8 mouse cellular contexts compared by ENCODE assay signal in genomic region chr2:12923804-12924591, GRCm38 (mm10). TPM values are rescaled to one million over a fixed set of nuclear protein-coding genes. Genes with fewer than 3 reads are reported as not detected.
DNase-seq lines count a peak whose midpoint lies in the region; ATAC-seq lines count a peak whose summit lies in the region.

Pter (plus strand) TSS chr2:12924041.

- H3K36me3 ChIP-seq in intestine, embryonic 15.5 days, result no peaks in the 10 kb centered on the region
- H3K36me3 ChIP-seq in midbrain, embryonic 10.5 days, result no peaks in the 10 kb centered on the region

- no peaks in the 10 kb centered on the region for H3K9me3 ChIP-seq in intestine, embryonic 15.5 days
- H3K9me3 ChIP-seq in midbrain, embryonic 10.5 days (replicated peaks), result no peaks in the 10 kb centered on the region

- peak within 1 kb of the TSS; percentile 84 for H3K27ac ChIP-seq in intestine, embryonic 15.5 days
- H3K27ac ChIP-seq in midbrain, embryonic 10.5 days (replicated peaks), result peak within 1 kb of the TSS; percentile 85

- peak within 1 kb of the TSS; percentile 52 for H3K4me3 ChIP-seq in intestine, embryonic 15.5 days (replicated peaks)
- H3K4me3 ChIP-seq in midbrain, embryonic 10.5 days, result peak within 1 kb of the TSS; percentile 60

- peak within 1 kb of the TSS; percentile 57 for H3K9ac ChIP-seq in intestine, embryonic 15.5 days

- under 1% methylated on average over 24 of the region's 24 CpGs for WGBS in intestine, embryonic 15.5 days
- 1% methylated on average over 24 of the region's 24 CpGs for WGBS in midbrain, embryonic 10.5 days

- H3K4me1 ChIP-seq in intestine, embryonic 15.5 days (replicated peaks), result 0 out of 2 replicates have a peak, but pooled peaks cover 3% of the 10 kb centered on the region
- H3K4me1 ChIP-seq in midbrain, embryonic 10.5 days, result peaks cover 16% of the 10 kb centered on the region

- H3K27me3 ChIP-seq in intestine, embryonic 15.5 days (replicated peaks), result no peaks in the 10 kb centered on the region
- H3K27me3 ChIP-seq in midbrain, embryonic 10.5 days (ENCODE audit: low read depth, poor library complexity, severe bottlenecking), result no peaks in the 10 kb centered on the region

- peak; percentile 98 for ATAC-seq in intestine, embryonic 15.5 days

- peak; percentile 89 for DNase-seq in adrenal gland, adult 8-10 months
- peak; percentile 93 for DNase-seq in embryo, embryonic 9.5 days (ENCODE audit: extremely low spot score)
- DNase-seq in gastrocnemius, postnatal 4 days (ENCODE audit: low spot score in 2 of 2), result peak; percentile 68 to 89
- peak; percentile 22 to 35 for DNase-seq in left cerebral cortex, postnatal 36 days (ENCODE audit: low spot score in 2 of 2)
- DNase-seq in midbrain, embryonic 10.5 days (ENCODE audit: low spot score), result peak; percentile 88
- peak; percentile 18 to 23 for DNase-seq in right cerebral cortex, postnatal 36 days (ENCODE audit: low spot score in 2 of 2)
- DNase-seq in urinary bladder, postnatal 4 days (ENCODE audit: low spot score in 2 of 2), result peak; percentile 86 to 90

- intact Hi-C loops in left cerebral cortex, postnatal 36 days (cut with DNase I), result no loop called here

- H3K4me2 ChIP-seq in intestine, embryonic 15.5 days (replicated peaks), result peak within 1 kb of the TSS; percentile 79

RNA-seq across cellular contexts. Expression of gene Pter, which starts in this region (rescaled TPM):
- total RNA-seq in adrenal gland, adult 8-10 months (2022), result 10 to 100 TPM in 3 of 4 experiments, 1 to 10 TPM in 1; 7.1 to 19.4 (median 13.3) TPM
- 10 to 100 TPM in 1 of 2 experiments, 1 to 10 TPM in 1; 8.6 to 10.5 TPM for total RNA-seq in gastrocnemius, postnatal 4 days (2021)
- polyA plus RNA-seq in intestine, embryonic 15.5 days (2015; fragmentation: Nextera tagmentation; extraction: Ambion mirVana), result 35.0 and 38.2 TPM in 2 replicates
- total RNA-seq in left cerebral cortex, postnatal 36 days (2021), result 1 to 10 TPM in 1 of 2 experiments, under 1 TPM in 1; 0.77 to 1.2 TPM
- 11.3 and 15.8 TPM in 2 replicates for polyA plus RNA-seq in midbrain, embryonic 10.5 days (2016; fragmentation: Nextera tagmentation; extraction: Ambion mirVana)

Comparison
In these comparisons a context has a peak if more than half of its experiments do, and no peak if none do; other contexts are left out.
1. Peak in every context shown above with its lines: DNase-seq, ATAC-seq, H3K4me3 ChIP-seq and H3K27ac ChIP-seq.
2. DNase-seq: peak in every context shown above with its lines; median percentile 93 in embryo, embryonic 9.5 days; 89 in adrenal gland, adult 8-10 months; 88 in midbrain, embryonic 10.5 days; 88 in urinary bladder, postnatal 4 days; 78 in gastrocnemius, postnatal 4 days; 28 in left cerebral cortex, postnatal 36 days; 20 in right cerebral cortex, postnatal 36 days.